Mouse (Mus musculus) kidney, postnatal 25 days (tissue): ENCODE results near the gene Bmp7.

Experiments used
- DNase-seq, 2 experiments: peaks; one replicate each; pipeline ENCODE4 v3.0.0; 2021; ENCODE audit warnings: mixed read lengths in 2 of 2

The Bmp7 gene

DNA sequence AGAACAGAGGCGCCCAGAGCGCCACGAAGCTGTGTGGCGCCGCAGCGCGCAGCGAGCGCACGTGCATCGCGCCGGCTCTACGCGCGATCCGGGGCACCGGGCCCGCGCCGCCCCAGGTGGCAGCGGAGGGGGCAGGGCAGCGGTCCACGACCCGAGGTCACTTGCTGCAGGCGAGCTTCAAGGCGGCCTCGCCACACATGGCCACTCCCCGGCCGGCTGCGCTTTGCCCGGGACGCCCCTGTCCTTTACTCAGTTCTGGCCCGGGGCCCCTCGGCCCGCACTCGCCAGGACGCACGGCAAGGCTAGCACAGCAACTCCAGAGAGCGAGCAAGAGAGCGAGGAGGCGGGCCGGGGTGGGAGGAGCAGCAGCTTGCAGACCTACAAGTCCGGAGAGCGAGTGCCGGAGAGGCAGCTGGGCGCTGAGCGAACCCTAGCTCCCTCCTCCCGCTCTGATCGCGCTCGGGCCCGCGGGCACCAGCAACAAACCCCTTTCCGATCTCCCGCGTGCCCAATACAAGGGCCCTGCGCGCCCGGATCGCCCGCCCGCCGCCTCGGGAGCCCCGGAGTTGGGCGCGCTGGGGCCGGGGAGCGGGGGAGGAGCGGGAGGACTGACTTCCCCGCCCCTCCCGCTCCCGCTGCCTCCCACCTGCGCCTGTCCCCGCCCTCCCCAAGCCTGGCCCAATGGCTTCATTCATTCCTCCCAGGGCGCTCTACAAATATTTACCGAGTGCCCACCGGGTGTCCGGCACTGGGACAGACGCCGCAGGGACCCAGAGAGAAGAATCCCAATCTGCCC, at the start of gene Bmp7:
Gene Bmp7 (minus strand): TSS at position 319 of the 796 bp plus-strand sequence.
- peak; percentile 83 to 94 for DNase-seq

DNA sequence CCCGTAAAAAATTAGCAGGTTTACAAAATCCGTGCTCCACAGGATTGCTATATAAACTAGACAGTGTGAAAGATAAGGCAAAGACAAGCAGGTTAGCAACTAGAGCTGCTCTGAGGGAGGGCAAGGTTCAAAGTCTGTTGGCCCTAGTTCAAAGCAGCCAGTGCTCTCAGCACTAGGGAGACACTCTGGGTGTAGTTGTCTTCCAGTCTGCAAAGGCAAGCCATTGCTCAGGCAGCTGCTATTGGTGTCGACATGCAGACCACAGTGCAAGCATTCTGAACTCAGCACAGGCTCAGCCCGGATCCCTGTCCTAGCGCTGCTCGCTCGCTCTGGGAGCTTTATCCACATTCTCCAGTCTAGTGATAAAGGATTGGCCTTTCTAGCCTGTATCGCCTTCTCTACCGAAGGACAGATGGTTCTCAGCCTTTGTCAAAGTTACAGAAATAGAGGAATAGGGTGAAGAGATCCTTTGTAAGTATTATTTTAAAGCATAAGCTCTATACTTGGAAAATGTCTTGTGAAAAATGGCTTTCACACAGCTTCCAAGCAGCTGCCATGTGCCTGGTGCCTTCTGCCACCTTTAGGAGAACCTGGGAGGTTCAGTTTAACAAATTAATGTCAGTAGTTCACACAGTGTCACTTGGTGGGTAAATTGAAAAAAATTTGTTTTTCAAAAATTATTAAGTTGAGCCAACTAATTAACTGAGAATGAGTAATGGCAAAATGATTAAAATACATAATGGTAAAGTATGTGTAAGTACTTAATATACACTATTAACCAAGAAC, 42.8 kb upstream of the Bmp7 start:
- peak; percentile 81 to 89 for DNase-seq

DNA sequence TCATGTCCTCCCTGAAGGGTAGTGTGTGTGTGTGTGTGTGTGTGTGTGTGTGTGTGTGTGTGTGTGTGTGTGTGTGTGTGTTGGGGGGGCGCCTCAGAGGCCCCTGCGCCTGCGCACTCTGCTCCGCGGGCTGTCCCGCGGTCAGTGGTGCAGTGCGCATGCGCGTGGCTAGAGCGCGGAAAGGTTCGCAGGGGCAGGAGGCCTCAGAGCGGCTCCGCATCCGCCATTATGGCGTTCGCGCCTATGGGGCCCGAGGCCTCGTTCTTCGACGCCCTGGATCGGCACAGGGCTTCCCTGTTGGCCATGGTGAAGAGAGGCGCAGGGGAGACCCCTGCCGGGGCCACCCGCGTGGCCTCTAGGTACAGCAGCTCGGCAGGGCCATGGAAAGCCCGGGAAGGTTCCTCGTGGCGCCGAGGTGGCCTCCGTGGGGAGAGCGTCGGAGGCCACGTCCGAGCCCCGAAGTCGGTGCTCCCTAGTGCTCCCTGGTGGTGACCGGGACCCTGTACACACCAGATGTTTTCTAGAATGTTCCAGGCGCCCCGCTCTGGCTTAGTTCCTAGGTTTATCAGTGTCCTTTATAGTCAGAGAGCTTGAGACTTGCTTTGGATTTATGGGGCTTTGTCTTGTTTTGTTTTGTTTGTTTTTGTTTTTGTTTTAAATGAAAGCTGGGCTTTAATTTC, 39.7 kb upstream of the Bmp7 start:
- DNase-seq, result no peak

DNA sequence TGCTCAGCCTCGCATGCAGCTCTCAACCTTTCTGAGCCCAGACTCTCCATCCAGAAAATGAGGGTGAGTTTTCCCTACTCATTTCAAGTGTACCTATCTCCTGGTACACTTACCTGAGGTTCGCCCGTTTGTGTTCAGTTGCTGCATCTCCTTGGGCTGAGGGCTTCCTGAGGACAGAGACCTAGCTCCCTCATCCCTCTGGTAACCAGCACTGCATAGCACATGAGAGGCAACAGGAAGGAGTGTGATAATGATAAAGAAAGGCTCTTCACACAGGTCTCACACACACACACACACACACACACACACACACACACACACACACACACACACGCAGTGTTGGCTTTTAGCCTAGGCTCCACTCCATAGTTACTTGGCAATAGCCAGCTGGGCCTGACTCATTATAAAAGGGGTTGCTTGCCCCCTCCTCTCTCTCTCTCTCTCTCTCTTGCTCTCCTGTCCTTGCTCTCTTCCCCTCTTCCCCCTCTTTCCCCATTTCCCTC, 38.1 kb upstream of the Bmp7 start:
- DNase-seq, result no peak

DNA sequence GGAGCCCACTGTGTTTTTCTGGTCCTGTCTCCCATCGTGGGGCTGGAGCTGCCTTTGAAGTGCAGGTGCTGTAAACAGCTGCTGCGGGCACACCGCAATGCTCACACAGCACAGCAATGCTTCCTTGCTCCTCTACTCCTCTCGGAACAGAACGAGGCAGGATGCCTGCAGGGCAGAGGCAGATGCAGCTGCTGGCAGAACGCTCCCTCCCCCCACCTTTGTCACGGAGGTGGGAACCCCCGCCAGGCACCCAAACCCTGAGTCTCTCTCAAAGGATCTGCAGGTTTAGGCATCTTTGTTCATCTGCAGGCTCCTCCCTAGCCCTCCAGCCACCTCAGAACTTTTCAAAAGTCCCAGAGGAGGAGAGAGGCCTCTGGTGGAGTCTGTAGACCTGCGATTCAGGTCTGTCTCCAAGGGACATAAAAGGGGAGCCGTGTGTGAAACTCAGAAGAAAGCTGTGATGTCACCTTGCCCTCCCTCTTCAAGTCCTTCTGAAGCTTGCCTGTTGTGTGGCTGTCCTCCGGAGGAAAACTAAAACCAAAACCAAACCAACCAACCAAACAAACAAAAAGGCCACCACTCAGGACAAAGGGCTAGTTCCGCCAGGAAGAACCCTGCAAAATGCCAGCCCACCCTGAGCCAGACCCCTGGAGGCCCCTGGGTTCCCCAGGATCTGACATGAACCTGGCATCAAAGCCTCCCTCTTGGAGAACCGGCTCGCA, 37.4 kb upstream of the Bmp7 start, which contains the start of gene Spo11:
Gene Spo11 (plus strand): TSS at position 292 of the 722 bp plus-strand sequence.
- DNase-seq, result no peak

DNA sequence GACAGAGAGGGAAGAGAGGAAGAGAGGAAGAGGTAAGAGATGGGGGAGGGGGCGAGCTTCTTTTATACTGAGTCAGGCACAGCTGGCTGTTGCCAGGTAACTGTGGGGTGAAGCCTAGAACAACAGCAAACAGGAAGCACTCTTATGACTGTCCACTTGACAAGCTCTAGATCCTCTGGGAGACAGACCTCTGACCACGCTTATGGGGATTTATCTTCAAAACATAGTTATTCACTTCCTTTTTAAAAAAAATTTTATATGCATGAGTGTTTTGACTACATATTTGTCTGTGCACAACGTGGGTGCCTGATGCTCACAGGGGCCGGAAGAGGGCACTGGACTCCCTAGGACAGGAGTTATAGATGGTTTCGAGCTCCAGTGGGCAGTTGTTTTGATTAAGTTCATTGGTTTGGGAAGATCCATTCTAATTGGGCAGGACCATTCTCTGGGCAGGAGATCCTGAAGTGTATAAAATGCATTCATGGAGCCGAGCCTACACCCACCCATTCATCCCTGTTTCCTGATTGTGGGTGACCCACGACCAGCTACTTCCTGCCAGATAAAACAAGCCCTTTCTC, 36.6 kb upstream of the Bmp7 start:
- DNase-seq, result no peak

DNA sequence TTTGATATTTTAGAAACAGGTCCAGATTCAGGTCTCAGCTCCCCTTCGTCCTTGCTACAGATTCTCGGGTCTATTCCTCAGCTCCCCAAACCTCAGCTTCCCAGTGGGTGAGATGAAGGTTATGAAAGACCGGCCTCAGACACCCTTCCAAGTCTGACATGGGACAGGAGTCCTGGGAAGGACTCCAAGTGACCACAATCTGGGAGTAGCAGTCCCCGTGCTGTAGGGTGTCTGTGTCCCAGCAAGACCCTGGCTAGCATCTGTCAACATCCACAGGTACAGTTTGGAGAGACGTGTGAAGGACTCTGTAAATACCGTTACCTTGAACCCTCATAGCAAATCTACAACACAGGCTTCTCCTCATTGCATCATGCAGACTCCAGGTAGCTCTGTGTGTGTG, 35.0 kb upstream of the Bmp7 start:
- DNase-seq, result no peak

DNA sequence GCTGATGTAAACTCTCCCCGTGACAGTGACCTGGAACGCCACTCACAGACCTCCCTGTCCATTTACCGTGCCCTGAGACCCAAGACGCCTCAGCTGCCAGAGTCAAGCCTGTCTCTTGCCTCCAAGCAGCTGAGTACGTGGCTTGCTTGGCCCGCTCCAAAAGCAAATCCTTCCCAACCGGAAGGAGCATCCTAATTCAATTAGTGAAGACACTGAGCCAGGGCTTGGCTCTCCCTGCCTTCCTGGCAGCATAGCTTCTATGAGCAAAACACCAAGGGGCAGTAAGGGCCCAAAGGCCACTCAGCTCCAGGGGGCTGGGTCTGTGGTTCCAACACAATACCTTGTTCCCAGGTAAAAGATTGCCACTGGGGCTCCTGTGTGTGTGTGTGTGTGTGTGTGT, 34.6 kb upstream of the Bmp7 start:
- no peak for DNase-seq

DNA sequence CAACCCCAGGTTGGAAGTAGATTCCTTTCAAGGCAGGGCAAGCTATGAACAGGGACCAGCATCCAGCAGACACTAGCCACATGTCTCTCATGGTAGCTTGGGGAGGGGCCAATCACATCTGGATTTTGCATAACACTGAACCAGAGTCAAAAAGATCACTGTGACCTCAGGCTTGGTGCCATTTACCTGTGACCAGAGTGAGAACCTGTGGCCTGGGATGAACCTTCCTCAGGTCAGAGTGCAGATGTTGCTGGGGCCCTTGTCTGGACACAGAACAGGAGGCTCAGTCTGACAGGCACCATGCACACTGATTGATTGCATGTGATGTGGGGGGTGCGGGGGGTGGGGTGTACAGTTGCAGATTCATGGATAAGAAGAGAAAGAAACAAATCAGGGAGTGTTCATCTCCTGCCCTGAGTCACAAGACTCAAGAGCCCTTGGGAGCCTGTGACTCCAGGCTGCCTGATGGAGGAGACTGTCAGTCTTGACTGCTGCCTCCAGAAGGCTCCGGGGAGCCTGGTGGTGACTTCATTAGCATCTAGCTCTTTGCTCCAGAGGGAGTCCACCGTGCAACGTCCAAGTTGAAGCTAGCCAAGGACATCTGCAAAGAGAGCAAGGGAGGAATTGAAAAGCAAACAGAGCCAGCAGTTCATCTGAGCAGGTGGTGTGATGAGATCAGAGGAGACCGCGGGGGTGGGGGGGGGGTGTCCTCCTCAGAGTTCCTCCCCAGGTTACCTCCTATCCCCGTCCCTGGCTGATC, 33.9 kb upstream of the Bmp7 start:
- DNase-seq, result peak; percentile 23 to 57

DNA sequence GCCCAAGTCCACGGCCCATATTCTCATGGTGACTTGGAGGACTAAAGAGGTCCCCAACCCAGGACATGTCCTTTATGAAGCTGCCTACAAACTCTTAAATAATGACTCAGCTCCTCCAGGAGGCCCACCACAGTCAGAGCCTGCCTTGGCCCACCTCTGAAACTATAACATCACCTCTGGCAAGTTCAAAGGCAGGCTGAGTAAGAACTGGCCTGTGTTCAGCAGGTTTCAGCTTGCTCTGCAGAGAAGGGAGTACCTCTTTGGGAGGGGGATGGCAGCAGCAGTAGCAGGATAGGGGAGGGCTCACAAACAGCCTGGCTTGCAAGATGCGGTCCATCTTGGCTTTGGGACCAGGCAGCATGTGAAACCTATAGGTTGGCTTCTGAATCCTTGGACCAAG, 31.7 kb upstream of the Bmp7 start:
- DNase-seq, result no peak

DNA sequence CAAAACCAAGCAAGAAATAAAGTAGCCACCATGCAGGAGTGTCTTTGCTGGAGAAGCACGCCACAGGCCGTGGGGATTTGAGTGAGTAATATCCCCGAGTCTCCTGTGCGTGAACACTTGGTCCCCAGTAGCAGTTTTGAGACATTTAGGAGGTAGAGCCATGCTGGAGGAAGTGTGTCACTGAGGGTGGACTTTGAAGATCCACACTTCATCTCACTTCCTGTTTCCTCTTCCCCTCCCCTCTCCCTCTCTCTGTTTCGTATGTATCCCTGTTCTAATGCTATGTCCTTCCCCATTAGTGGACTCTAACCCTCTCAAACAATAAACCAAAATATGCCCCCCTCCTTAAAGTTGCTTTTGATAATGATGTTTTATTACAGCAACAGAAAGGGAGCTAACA, 26.4 kb upstream of the Bmp7 start:
- DNase-seq, result no peak

DNA sequence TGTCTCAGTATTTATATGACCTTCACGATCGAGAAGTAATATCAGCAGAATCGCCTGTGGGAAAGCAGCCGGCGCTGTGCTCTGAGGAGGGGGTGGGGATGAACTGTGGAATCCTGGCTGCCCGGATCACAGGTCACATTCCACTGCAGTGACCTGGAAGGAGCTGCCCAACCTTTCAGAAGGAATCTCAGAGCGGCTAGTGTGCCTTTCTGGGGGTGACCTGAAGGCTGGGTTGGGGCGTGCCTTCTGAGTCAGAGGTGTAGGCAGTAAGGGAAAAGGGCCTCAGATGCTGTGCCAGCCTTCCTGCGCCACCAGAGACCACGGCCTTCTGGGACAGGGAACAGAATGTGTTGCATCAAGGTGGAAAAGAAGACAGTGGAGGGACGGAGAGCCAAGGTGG, 25.1 kb upstream of the Bmp7 start:
- peak; percentile 70 to 82 for DNase-seq

DNA sequence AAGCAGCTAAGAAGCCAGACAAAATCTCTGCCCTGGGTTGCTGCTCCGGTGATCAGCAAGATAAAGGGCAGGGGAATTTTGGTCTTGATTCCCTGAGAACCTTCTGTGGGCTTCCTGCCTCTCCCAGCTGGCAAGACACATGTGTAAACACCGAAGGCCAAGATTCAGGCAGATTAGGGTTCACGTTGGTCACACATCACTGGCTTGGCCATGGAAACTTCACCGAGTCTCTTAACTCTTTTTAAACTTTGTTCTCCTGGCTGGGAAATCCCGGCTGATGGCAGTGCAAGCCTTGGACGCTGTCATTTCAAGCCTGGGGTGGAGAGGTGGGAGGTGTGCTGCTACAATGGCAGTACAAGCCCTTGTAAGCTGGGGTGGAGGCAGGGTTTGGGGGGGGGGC, 21.1 kb upstream of the Bmp7 start:
- peak; percentile 65 to 85 for DNase-seq

DNA sequence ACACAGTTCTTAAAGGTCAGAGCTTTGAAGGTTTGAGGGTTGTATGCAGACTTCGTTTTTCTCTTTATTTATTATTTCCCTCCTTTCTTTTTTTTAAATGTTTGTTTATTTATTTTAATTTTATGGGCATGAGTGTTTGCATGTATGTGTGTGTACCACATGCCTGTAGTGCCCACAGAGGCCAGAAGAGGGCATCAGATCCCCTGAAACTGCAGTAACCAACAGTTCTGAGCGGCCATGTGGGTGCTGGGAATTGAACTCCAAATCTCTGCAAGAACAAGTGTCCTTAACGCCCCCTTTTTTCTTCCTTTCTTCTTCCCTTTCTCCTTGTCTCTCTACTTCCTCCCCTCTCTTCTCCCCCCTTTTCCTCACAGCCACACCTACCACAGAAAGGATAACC, 20.2 kb upstream of the Bmp7 start:
- DNase-seq, result no peak

DNA sequence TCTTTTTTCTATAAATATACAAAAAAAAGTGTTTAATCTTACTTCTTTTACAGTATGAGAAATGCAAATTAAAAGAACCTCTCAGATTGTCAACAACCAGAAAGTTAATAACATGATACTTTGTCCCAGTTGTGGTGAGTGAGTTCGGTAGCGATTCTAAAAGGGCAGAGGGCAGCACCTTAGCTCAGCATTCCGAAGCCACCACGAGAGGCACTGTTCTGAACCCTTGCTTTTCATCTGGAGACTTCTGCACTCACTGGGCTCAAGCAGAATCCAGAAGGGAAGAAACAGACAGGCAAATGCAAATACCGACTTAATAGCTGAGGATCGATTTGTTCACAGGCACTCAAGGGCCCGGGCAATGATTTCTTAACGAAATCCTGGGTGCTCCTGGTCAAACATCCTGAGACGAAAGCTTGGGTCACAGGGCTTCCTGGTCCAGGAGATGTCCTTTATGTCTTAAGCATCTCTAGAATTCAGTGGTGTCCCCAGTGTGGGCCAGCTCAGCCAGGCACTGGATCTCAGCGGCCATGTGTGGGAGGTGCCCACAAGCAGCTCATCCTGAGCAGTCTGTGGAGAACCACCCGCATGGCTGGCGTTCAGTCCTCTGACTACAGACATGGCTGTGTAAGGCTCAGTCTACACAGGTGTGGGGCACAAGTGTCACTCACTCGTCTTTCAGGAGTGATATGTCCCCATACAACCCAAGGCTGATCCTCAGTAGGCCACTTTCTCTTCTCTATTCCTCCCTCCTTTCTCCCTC, 19.1 kb upstream of the Bmp7 start:
- DNase-seq, result peak in 1 of 2 experiments; percentile 47

DNA sequence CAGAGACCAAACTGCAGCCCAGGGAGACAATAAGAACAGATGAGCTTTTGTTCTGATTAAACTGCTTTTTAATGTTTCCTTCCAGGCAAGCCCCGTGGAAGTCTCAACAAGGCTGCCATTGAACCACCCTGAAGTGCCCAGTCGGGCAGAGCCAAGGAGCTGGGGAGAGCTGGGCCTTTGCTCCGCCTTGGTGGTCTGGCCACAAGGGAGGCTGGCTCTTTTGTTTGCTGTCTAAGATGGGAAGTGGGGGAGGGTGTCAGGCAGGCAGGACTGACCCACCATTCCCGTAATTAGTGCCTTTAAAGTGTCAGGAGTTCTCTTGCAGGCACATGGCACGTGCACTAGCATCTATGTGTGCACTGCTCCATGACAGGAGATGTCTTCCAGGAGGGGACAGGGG, 18.5 kb upstream of the Bmp7 start:
- no peak for DNase-seq

DNA sequence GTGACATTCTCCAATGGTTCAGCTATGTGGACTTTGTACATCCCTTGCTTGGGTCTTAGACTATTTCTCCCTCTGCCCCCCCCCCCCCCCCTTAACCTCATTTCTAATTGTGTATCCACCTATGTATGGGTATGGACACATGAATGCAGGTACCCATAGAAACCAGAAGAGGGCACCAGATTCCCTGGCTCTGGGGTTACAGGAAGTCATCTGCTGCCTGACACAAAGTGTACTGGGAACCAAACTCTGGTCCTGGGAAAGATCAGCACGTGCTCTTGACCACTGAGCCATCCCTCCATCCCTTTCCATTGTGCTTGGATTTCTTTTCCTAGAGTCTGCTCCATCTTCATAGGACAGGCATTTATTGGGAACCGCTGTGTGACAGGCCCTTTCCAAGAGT, 11.9 kb upstream of the Bmp7 start:
- DNase-seq, result no peak

DNA sequence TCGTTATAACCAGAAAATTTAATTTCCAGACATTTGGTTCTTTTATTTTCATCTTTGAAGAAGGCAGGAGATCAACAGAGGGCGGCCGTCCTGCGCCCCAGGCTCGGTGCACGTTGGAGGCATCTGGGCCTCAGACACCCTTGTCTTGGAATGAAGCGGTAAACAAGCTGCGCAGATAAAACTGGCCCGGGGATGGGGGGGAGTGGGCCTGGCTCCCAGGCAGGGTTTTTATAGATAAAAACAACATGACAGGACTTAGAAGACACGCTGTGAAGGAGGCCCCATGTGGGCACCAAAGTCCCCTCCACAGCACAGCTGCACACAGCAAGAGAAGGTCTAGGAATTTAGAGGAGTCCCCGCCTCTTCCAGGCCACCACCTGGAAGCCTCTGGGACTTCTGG, 10.6 kb upstream of the Bmp7 start:
- no peak for DNase-seq

DNA sequence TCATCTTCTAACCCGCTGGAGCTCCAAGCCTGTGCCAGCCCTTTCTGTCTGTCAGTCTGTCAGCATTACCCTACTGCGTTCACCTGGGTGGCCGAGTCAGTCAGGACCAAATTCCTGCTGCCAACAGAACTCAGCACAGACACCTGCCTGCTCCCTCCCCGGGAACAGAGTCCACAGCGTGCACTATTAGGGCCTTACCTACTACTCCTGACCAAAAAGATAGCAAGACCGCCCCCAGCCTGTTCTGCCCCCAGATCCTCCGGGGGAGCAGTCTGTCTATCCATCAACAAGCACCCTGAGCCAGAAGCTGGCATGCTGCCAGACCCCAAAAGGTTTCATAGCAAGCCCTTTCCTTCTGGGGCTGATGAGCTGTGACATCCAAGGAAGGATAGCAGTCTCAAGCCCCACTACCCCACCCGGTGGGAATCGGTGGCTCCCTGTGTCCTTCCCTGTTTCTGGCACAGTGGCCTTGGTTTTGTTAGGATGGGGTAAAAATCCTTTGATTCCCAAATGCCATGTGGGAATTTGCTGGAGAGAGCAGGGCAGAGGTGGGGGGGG, 10.1 kb upstream of the Bmp7 start:
- no peak for DNase-seq

DNA sequence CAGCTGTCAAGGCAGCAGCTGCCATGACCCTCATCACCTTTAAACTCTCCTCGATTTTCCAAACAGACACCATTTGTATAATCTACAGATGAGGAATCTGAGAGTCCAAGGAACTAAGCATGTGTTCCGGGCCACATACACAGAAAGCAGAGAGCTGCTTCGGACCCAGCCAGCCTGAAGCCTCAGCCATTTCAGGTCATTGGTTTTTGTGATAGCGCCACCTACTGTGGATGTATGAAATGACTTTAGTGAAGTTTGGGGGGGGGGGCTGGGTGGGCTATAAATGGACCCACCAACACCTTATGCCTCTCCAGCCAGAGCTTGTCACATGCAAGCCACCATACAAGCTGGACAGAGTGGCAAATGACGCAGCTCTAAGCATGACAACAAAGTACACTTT, 8.9 kb upstream of the Bmp7 start:
- DNase-seq, result no peak

DNA sequence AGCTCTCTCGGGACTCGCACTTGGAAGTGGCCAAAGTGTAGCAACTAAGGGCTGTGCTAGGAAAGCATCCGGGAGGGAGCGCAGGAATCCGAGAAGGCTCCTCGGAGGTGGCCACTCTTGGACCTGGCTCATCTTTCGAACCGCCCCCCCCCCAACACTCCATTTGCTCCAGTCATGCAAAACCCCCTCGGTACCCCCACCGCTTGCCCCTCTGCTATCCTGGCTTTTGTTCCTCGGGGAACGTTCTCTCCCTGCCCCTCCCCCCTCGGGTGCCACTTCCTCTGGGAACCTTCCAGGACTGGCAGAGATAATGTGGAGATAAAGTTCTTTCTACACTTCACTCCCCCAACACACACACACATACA, 660 bp upstream of the Bmp7 start:
- peak in 1 of 2 experiments; percentile 48 for DNase-seq
